Mouse (Mus musculus): ENCODE results near the gene Adra2a.

DNA sequence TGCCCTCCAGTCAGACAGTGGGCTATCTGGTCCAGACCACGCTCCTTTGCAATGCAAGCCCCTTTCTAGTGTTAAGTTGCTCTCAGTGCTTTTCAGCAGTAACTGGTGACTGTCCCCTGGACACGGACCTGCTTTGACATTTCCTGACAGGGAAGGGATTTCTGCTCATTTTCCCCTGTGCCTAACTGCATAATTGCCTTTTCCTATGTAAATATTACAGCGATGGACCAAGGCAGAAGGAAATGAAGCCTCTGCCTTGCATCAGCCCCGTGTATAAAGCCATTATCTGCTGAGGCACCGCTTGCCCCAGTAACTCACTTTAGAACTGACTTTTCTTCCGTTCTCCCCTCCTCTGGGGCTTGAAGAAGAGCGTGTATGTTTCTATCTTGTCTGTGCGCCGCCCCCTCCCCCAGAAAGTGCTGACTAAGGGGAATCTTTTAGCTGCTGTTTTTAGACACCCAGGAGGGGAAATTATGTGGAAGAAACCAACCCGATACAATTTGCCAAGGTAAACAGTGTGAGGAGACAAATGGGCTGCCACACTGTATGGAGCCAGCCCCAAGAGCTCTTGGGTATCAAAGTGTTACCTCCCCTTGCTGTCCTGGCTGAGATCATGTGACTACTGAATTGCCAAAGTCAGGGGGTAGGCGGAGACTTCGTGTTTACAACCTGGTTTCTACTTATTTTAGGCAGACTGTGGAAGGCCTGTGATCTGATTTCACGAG is 4.4 kb downstream of the Adra2a start:
- TF ChIP-seq CTCF (IDR thresholded peaks at IDR 0.05; ENCODE audit: control insufficient read depth, insufficient read depth, insufficient read length) (no peak), MYOD1 (IDR thresholded peaks at IDR 0.05; ENCODE audit: control insufficient read depth, insufficient read length, low read depth) (no peak), FOSL1 (IDR thresholded peaks at IDR 0.05; ENCODE audit: insufficient read depth, low read length, poor library complexity, severe bottlenecking) (no peak), USF1 (IDR thresholded peaks at IDR 0.05; ENCODE audit: low read depth) (no peak), CEBPB (IDR thresholded peaks at IDR 0.05; ENCODE audit: low read depth) (no peak)
